Mouse (Mus musculus) cortical plate, adult 2 months (tissue): ENCODE measurements around the gene Uckl1. TPM values are rescaled to one million over a fixed set of nuclear protein-coding genes. Genes with fewer than 3 reads are reported as not detected.

Experiments used
- H3K27ac ChIP-seq: fragments of 200-500 bp; 2 replicates; pipeline ENCODE4 v1.5.1; 2012; ENCODE audit warnings: low read length, control low read depth, inconsistent platforms; ENCODE audit not compliant: insufficient read depth
- H3K4me1 ChIP-seq: fragments of 200-500 bp; 2 replicates; pipeline ENCODE4 v1.6.1; 2011; ENCODE audit warnings: low read length; ENCODE audit not compliant: control insufficient read depth, insufficient read depth
- H3K4me3 ChIP-seq: fragments of 200-500 bp; 2 replicates; pipeline ENCODE4 v1.5.1; 2011; ENCODE audit warnings: mild to moderate bottlenecking, low read length, control low read depth; ENCODE audit not compliant: insufficient read depth
- CTCF ChIP-seq: fragments of 200-500 bp; IDR thresholded peaks from 2 replicates; pipeline ENCODE4 v1.5.1; 2011; ENCODE audit warnings: mild to moderate bottlenecking, control low read depth, low read length; ENCODE audit not compliant: insufficient read depth; ENCODE audit errors: extremely low read depth
- POLR2A ChIP-seq: fragments of 200-500 bp; IDR thresholded peaks from 2 replicates; pipeline ENCODE4 v1.6.1; 2011; ENCODE audit warnings: mild to moderate bottlenecking, low read length, control low read depth; ENCODE audit not compliant: insufficient read depth; ENCODE audit errors: extremely low read depth
- polyA plus RNA-seq: library from polyadenylated mRNA; depleted of rRNA; stranded (reverse); fragments of >200 nt; gene quantifications from 2 replicates; pipeline ENCODE4 v1.2.3, GENCODE M21; 2012

Gene Uckl1
- polyA plus RNA-seq, 1 experiment: 120 TPM

DNA sequence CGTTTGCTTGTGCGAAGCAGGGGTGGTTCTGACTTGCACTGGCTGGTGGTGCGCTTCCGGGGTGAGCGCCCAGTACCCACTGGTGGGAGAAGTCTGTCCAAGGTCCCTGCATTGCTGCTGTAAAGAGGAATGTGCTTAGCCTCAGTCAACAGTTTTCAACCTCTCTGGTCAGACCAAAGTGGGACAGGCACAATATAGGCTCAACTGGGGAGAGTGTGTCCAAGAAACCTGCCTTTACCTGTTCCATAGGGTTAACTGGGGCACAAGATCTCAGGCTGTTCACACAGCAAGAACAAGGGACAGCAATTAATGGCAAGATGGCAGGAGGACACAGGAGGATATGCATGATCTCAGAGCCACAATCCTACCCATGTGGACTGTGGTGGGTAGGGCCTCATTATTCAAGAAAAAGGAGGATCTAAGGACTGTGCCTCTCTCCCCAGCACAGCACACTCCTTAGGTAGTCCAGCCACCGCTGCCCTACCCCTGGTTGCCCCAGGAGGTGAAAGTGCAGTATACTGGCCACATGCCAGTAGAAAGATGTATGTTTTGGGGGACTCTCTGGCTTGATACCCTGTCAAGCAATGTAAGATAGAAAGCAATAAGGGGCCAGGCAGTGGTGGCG, 9.7 kb downstream of the Uckl1 start:
- TF ChIP-seq CTCF (no peak), POLR2A (no peak)
- Histone ChIP-seq H3K4me3 (no peak overlapping the region), H3K4me1 (peaks cover 6% of the 10 kb centered on the region; the same call in 1 of the 2 replicates), H3K27ac (no peak overlapping the region)

DNA sequence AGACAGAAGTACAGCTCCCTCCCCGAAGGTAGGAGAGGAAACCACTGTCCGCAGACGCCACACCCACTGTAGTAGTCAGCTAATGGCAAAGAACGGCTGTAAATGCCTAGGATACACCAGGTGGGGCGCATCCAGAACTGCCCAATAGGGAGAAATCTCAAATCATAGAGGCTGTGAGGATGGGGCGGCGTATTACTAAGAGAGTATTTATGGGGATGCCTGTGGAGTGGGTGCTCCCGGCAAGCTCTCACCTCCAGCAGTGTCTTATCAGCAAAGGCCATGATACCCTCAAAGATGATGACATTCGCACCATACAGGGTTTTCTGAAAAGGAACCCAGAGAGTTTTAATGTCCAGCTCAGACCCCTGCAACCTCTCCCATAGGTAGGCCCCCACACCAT, 10.7 kb downstream of the Uckl1 start:
- Histone ChIP-seq H3K27ac (no peak overlapping the region), H3K4me1 (peaks cover 5% of the 10 kb centered on the region; the same call in 1 of the 2 replicates), H3K4me3 (no peak overlapping the region)
- TF ChIP-seq CTCF (no peak), POLR2A (no peak)

DNA sequence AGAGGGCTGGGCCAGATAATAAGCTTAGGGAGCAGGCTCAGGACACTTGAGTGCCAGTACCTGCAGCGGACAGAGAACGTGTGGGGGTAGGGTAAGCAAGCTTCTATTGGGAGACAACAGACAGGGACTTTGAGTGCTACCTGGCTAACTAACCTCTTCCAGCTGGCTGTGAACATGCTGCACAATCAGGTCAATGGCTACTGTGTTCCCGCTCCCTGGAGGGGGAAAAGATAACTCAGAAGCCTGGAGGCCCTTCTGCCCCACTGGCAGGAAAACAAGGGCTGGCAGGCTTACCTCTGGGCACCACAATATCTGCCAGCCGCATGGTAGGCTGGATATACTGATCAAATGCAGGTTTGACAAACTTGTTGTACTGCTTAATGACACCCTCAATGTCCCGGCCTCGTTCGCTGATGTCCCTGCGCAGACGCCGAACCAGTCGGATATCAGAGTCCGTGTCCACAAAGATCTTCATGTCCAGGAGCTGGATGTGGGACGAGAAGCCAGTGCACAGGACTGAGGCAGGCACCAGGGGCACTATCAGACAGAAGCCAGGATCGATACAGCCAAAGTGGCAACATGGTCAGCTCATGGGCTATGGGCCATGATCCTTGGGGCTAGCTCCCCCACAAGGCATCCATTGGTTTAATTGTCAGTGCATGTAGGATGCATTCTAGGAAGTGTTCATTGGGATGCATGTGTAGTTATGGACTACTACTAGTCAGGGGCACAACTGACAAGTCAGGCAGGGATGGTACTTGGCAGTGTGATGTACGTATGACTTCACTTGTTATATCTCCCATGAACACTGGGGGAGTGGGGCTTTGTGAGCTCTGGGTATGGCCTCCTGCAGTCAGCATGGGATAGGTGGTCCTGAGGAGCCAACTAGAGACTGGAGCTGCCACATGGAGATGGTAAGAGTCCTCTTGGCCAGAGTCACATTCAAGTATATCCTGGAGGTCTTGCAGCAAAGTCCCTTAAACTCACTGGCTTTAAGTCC, 11.5 kb downstream of the Uckl1 start:
- peaks cover 3% of the 10 kb centered on the region; the same call in 1 of the 2 replicates for H3K4me1 ChIP-seq
- H3K4me3 ChIP-seq: no peak overlapping the region
- H3K27ac ChIP-seq: no peak overlapping the region
- TF ChIP-seq POLR2A (no peak), CTCF (no peak)

DNA sequence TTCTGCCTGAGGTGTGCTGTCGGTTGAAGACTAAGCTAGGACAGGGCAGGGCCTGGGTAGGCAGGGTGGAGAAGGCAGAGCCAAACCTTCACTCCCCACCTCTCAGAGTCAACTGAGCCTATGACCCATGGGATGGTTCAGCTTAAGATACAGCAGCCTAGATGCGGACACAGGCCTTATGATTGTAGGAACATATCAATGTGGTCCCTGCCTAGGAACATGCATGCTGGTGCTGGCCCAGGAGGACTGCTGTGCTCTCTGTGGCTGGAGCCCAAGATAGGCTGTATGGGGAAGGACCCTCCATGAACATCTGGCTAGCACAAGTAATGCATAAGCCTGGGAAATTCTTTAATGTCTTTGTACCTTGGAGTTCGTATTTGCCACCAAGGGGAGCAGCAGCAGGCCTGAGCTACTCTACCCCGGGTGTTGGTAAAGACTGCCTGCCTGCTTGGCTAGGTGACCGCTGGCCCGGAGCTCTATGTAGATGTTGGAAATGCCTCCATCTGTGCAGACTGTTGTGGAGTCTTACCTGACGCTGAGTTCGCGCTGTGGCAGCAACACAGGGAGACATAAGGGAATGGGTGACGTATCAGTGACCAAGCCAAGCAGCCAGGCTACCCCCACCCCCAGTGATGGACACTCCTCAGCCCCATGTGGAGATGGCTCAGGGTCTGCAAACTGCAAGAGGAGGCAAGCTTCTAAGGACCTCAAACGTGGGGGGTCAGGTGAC, 12.6 kb downstream of the Uckl1 start:
- Histone ChIP-seq H3K4me3 (no peak overlapping the region), H3K27ac (no peak overlapping the region), H3K4me1 (no peaks in the 10 kb centered on the region)
- no peak for TF ChIP-seq POLR2A
- no peak for TF ChIP-seq CTCF

DNA sequence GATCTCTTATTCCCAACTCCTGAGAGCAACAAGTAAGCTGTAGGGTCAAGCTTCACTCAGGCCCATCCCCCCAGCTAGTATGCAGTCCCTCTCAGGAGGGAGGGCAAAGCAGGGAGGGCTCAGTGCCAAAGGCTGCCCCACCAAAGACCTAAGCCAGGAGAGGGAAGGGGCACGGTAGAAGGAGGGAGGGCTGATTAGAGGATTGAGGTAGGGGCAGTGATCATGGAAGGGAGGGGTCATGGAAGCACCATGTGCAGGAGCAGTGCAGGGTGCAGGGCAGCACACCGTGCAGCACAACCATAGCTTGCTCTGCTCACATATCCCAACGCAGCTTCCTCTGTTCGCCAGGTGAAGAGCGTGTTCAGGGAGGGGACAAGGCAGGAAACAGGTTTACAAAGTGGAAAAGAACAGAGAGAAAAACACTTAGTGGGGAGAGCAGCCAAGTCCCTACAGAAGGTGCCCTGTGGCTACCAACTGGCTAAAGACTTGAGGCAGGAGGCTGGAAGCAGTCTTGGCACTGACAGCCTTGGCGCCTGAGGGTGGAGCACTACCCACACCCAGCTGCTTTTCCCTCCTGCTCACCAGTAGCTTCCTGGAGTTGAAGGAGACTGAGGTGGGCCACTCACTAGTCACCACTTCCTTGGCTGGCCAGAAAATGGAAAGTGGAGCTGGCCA, 13.6 kb downstream of the Uckl1 start:
- Histone ChIP-seq H3K4me1 (no peaks in the 10 kb centered on the region), H3K27ac (no peak overlapping the region), H3K4me3 (no peak overlapping the region)
- TF ChIP-seq CTCF: no peak
- TF ChIP-seq POLR2A: no peak

DNA sequence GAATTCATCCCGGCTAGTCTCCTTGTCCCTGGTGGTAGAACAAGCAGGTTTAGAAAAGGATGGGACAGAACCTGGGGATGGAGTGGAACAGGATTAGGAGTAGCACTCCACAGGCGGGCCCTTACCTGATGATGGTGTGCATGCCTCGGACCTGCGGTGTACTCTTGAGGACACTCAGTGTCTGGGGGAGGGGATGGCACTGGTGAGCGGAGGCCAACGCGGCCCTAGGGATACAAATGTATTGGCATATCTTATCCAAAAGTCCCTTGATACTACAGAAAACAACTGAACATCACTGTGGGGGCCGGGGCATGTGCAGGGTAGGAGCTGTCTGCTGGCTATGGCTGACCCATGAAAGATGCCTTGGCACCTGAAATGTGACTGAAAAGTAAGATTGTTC, 14.3 kb downstream of the Uckl1 start:
- H3K27ac ChIP-seq: no peak overlapping the region

DNA sequence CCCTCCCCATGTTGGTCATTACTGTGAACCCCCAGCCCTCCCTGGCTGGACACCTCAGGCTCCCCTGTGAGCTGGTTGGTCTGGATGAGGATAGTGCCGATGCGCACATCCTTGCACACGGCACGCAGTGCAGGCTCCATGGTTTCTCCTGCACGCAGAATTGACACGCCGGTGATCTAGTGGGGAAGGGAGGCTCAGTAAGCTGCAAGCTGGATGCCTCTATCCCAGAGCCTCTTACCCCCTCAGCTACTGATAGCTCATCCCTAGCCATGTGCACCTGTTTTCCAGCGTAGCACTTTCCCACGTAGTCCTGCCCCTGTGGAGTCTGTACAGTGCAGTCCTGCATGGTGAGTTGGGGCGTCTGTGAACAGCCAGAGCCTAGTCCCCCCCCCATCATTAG, 14.8 kb downstream of the Uckl1 start:
- Histone ChIP-seq H3K4me1 (no peaks in the 10 kb centered on the region), H3K27ac (no peak overlapping the region), H3K4me3 (no peak overlapping the region)
- TF ChIP-seq POLR2A (no peak), CTCF (no peak)

More for the DNA sequence above, 14.3 kb downstream of the Uckl1 start:
- Histone ChIP-seq H3K4me3 (no peak overlapping the region), H3K4me1 (no peaks in the 10 kb centered on the region)
- TF ChIP-seq POLR2A: no peak
- no peak for TF ChIP-seq CTCF

DNA sequence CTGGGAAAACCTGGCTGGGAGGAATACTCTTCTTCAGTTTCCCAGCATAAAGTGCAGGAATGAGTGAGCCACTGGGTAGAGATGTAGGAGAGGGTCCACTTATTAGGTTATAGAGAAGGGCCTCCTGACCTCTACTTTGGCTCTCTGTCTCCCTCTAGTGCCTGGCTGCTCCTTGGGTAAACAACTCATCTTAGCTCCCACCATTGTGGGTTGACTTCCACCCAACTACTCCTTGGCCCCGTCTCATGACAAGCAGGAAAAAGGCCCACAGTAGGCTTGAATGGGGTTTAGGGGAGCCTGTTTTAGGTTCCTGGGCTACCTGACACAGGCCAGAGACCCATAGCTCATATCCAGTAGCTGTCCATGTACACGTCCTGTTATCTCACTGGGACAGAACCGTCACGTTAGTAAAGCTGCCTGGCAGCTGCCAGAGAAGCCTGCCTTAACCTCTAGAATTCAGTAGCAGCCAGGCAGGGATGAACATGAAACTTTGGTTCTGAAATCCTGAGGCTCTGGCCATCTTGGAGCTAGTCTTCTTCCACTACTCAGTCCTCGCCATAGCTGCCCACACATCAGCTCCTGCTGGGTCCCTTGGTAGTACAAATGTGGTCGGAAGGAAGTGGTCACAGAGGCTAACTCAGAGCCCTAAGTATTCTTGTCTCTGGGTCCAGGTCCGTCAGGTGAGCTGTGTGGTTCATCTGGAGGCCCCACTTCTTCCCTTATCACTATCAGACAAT, 16.3 kb downstream of the Uckl1 start:
- H3K4me3 ChIP-seq: no peak overlapping the region
- H3K27ac ChIP-seq: no peak overlapping the region
- peak; percentile 53 for TF ChIP-seq CTCF
- TF ChIP-seq POLR2A: 0 out of 2 replicates have a peak, but pooled peaks have one; percentile 10

More for the DNA sequence above, 16.3 kb downstream of the Uckl1 start:
- H3K4me1 ChIP-seq: no peaks in the 10 kb centered on the region
